Mouse (Mus musculus) stomach, embryonic 15.5 days (tissue): Measurements from ENCODE around the gene Pih1d2. TPM values are rescaled to one million over a fixed set of nuclear protein-coding genes. Genes with fewer than 3 reads are reported as not detected.

Experiments used
- ATAC-seq: fragments of 200-750 bp; cut with Nextera tagmentation; 2 replicates; pipeline ENCODE4 v1.8.0; 2017; ENCODE audit warnings: low read depth, moderate number of reproducible peaks, moderate TSS enrichment; ENCODE audit not compliant: insufficient read depth, low FRiP score
- H3K27ac ChIP-seq: fragments of 300-500 bp; sonication (generic); 2 replicates; pipeline ENCODE4 v1.5.1; 2015; ENCODE audit warnings: mild to moderate bottlenecking, inconsistent platforms
- H3K27me3 ChIP-seq: fragments of 300-500 bp; sonication (generic); replicated peaks from 2 replicates; pipeline ENCODE4 v1.6.1; 2015; ENCODE audit warnings: inconsistent platforms
- H3K36me3 ChIP-seq: fragments of 300-500 bp; sonication (generic); 2 replicates; pipeline ENCODE4 v1.6.1; 2015; ENCODE audit warnings: inconsistent platforms
- H3K4me1 ChIP-seq: fragments of 300-500 bp; sonication (generic); 2 replicates; pipeline ENCODE4 v1.6.1; 2015; ENCODE audit warnings: inconsistent platforms
- H3K4me2 ChIP-seq: fragments of 300-500 bp; sonication (generic); 2 replicates; pipeline ENCODE4 v1.6.1; 2015; ENCODE audit warnings: mild to moderate bottlenecking, inconsistent platforms
- H3K4me3 ChIP-seq: fragments of 300-500 bp; sonication (generic); replicated peaks from 2 replicates; pipeline ENCODE4 v1.5.1; 2015; ENCODE audit warnings: inconsistent platforms
- H3K9ac ChIP-seq: fragments of 300-500 bp; sonication (generic); 2 replicates; pipeline ENCODE4 v1.6.1; 2015; ENCODE audit warnings: inconsistent platforms
- H3K9me3 ChIP-seq: fragments of 300-500 bp; sonication (generic); 2 replicates; pipeline ENCODE4 v1.6.1; 2016; ENCODE audit warnings: inconsistent platforms
- whole genome bisulfite sequencing: fragments of 180-500 bp; shearing (Covaris S2); methylation state at CpG from one replicate; pipeline ENCODE4 v1.1.7; 2015; 5-methylcytosine and 5-hydroxymethylcytosine counted together
- polyA plus RNA-seq: library from polyadenylated mRNA; unstranded; fragments of >200 nt; fragmentation: Nextera tagmentation; extraction: Ambion mirVana; gene quantifications from 2 replicates; pipeline ENCODE4 v1.2.1, GENCODE M21; 2015

The Pih1d2 gene
- 2.4 and 3.7 TPM in 2 replicates for polyA plus RNA-seq

DNA sequence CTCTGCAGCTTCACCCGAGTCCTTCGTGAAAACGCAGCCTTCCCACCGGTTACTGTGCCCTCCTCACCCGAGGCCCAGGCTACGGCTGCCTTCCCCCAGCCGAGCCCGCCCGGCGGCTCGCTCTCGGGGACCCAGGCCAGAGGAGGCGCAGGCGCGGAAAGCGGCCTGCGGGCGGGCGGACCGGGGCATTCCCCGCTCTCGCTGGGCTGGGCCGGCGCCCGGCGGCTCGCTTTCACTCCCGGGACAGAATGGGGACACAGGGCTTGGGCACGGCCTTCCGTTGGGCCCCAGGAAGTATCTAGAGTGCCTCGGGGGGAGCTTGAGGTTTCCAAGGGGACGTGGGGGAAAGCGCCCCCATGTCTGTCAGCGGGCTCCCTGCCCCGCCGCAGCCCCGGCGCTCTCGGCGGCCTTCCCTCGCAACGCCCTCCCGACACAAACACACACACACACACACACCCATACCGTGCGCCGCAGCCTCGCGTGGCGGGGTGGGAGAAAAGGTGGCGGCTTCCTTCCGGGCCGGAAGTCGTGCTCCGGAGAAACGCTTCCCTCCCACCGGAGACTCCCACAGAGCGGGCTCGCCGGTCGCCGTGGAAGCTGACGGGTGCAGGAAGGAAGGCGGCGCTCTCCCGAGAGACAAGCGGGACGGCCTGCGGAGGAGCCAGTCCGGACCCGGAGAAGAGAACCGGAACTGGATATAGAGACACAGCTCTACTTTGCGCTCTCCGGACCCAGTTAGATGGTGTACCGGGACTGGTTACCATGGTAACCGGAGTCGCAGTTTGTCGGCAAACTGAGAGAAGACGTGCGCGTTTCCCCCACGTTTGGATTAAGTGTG, at the start of gene Pih1d2, which contains the start of gene Nkapd1:
Pih1d2 (plus strand) TSS at position 556 of the 838 bp plus-strand sequence.
Nkapd1 (minus strand) TSS at position 699 of the 838 bp plus-strand sequence.
- peak; percentile 92 for ATAC-seq
- Histone ChIP-seq H3K27me3 (no peaks in the 10 kb centered on the region), H3K4me3 (peak within 1 kb of the TSS; percentile 84), H3K27ac (peak within 1 kb of the TSS; percentile 93), H3K9ac (peak within 1 kb of the TSS; percentile 80), H3K9me3 (no peaks in the 10 kb centered on the region), H3K4me1 (no peaks in the 10 kb centered on the region), H3K4me2 (peak within 1 kb of the TSS; percentile 66), H3K36me3 (peaks cover 15% of the 10 kb centered on the region)
- WGBS = 0% methylated on average over 73 of the region's 81 CpGs

DNA sequence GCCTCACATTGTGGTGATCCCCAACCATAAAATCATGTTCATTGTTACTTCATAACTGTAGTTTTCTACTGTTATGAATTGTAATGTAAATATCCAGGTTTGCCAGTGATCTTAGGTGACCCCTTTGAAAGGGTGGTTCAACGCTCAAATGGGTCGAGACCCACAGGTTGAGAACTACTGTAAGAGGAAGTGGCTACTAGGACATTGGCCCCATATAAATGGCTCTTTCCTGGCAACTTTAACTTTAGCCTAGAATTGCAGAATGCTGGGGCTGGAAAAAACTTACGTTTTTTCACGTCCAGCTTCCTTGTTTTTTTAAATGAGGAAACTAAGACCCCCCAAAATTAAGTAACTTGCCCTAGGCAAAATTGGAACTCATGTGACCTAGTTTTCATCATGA, 49.7 kb upstream of the Pih1d2 start:
- 84% methylated on average over 4 of the region's 4 CpGs for WGBS
- Histone ChIP-seq H3K9me3 (no peaks in the 10 kb centered on the region), H3K4me2 (no peak overlapping the region), H3K27me3 (no peaks in the 10 kb centered on the region), H3K4me3 (no peak overlapping the region), H3K9ac (no peak overlapping the region), H3K27ac (no peak overlapping the region), H3K36me3 (no peaks in the 10 kb centered on the region), H3K4me1 (no peaks in the 10 kb centered on the region)
- ATAC-seq = no peak

DNA sequence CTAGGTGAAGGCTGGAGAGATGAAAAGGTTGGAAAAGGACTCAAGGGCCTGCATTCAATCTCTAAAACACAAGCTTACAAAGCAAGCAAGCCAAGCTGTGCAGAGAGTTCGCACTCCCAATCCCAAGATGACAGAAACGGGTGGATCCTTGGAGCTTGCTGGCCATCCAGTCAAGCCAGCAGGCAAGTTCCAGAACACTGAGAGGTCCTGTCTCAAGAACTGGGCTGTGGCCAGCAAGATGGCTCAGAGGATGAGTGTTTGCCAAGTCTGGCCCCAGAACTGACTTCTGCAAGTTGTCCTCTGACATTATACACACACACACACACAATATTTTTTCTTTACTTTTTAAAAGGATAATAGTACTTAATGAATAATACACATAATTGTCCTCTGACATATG, 49.2 kb upstream of the Pih1d2 start:
- Histone ChIP-seq H3K9ac (no peak overlapping the region), H3K4me3 (no peak overlapping the region), H3K9me3 (no peaks in the 10 kb centered on the region), H3K27ac (no peak overlapping the region), H3K27me3 (no peaks in the 10 kb centered on the region), H3K4me2 (no peak overlapping the region), H3K36me3 (no peaks in the 10 kb centered on the region), H3K4me1 (no peaks in the 10 kb centered on the region)
- no peak for ATAC-seq
- 88% methylated on average over 2 of the region's 2 CpGs for WGBS

DNA sequence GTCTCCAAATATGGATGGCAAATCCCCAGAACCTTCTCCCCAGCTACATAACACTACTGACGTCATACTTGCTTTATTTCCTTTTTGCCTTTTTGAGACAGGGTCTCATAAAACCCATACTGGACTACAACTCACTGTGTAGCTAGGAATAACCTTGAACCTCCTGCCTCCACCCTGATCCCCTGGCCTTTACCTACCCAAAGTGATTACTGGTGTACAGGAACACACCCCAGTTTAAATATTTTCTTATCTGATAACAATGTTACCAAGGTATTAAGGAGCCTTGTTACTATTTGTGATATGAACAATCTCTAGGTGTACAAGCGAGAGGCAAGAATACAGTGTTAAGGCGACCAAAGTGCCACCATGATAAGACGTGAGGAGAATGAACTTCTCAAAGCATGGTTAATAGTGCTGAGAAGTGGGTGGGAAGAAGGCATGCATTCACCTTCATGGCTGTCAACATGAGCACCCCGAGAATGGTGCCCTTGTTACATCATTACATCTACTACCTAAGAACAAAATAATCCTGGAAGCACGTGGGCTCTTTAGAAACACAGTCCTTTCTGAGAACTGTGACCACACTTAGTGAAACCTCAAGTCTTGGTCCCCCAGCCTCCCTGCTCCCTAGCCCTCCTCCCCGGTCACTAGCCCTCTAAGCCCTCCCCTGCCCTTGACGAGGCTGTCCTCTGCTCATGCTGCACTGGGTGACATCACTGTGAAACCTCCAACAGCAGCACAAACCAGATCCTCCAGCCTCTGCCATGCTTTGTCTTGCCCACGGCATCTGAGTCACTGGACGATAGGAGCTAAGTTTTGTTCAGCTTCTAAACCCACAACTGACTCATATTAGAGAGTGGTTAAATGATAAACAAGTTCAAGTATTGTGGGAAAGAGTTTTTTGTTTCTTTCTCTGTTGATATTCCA, 47.3 kb upstream of the Pih1d2 start:
- peak overlapping the region; percentile 11; the same call in 1 of the 2 replicates for H3K27ac ChIP-seq
- WGBS = 65% methylated on average over 10 of the region's 10 CpGs
- no peaks in the 10 kb centered on the region for H3K4me1 ChIP-seq
- H3K4me3 ChIP-seq = no peak overlapping the region
- peak; percentile 35; the same call in 1 of the 2 replicates for ATAC-seq
- H3K36me3 ChIP-seq = no peaks in the 10 kb centered on the region
- H3K9me3 ChIP-seq = no peaks in the 10 kb centered on the region
- H3K4me2 ChIP-seq = no peak overlapping the region
- no peak overlapping the region for H3K9ac ChIP-seq
- H3K27me3 ChIP-seq = no peaks in the 10 kb centered on the region

DNA sequence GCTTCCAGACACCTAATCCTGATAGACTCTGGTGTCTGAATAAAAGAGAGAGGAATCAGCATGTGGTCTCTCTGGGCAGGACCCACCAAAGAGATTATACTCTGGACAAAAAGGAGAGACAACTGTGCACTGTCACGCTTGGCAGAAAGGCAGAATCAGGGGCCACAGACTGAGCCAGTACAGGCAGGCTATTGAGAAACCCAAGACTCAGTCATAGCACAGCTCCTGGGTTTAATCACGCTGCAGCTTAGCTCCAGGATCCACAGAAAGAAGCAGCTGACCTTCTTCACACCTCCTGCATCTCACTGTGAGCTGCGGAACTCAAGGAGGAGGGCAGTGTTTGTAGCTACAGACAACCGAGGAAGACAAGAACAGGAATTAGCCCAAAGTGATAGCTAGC, 36.8 kb upstream of the Pih1d2 start:
- Histone ChIP-seq H3K9ac (no peak overlapping the region), H3K27me3 (no peaks in the 10 kb centered on the region), H3K36me3 (no peaks in the 10 kb centered on the region), H3K9me3 (no peaks in the 10 kb centered on the region), H3K27ac (no peak overlapping the region), H3K4me3 (no peak overlapping the region), H3K4me1 (no peaks in the 10 kb centered on the region), H3K4me2 (no peak overlapping the region)
- no peak for ATAC-seq
- 37% methylated on average over 4 of the region's 4 CpGs for WGBS

DNA sequence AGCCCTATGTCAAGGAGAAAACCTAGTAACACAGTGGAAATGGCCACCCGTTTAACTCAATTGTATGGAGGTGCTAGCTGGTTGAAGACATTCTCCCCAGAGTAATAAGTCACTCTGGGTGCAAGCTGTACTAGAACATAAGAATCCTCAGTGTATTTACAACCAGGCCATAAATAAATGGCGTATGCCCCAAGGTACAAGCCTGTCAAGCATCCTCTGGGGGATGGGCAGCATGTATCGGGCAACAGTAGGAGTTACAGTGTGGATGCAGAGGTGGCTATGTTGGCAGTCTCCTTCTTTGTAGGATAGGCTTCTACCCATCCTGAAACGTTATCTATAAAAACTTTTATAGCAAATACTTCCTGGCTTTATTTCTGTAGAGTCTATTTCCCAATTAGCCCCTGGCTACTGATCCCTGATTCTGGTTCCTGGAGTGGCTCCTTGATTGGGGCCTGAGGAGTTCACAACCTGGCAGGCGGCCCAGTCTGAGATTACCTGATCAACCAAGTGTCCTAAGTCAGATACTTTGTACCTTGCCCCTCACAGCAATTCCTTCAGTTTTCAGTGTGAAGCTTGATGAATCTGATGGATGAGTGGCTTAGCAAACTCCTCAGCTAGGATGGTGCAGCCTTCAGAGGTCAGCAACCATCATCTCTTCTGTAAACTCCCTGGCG, 31.8 kb upstream of the Pih1d2 start:
- Histone ChIP-seq H3K9ac (no peak overlapping the region), H3K9me3 (no peaks in the 10 kb centered on the region), H3K36me3 (no peaks in the 10 kb centered on the region), H3K27me3 (no peaks in the 10 kb centered on the region), H3K4me3 (no peak overlapping the region), H3K27ac (no peak overlapping the region), H3K4me2 (no peak overlapping the region), H3K4me1 (no peaks in the 10 kb centered on the region)
- 73% methylated on average over 6 of the region's 6 CpGs for WGBS
- ATAC-seq = no peak

DNA sequence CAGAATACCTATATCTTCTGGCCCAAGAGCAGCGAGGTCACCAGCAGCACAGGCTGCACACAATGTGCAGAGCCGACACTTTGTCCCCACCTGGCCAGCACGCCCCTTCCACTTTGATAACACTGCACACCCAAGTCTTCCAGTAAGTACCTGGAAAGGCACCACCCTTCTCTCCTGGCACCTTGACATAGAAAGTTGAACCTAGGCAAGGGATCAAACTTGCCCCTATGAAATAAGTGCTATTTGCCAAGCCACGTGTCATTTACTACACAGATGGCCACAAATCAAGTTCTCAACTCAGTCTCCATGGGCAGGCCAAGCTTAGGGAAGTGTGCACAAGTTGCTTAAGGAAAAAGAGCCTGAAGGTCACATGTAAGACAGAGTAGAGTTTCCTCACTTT, 30.2 kb upstream of the Pih1d2 start:
- Histone ChIP-seq H3K36me3 (no peaks in the 10 kb centered on the region), H3K4me1 (no peaks in the 10 kb centered on the region), H3K27me3 (no peaks in the 10 kb centered on the region), H3K4me3 (no peak overlapping the region), H3K4me2 (no peak overlapping the region), H3K9ac (no peak overlapping the region), H3K27ac (no peak overlapping the region), H3K9me3 (no peaks in the 10 kb centered on the region)
- 59% methylated on average over 4 of the region's 4 CpGs for WGBS
- peak; percentile 70 for ATAC-seq

DNA sequence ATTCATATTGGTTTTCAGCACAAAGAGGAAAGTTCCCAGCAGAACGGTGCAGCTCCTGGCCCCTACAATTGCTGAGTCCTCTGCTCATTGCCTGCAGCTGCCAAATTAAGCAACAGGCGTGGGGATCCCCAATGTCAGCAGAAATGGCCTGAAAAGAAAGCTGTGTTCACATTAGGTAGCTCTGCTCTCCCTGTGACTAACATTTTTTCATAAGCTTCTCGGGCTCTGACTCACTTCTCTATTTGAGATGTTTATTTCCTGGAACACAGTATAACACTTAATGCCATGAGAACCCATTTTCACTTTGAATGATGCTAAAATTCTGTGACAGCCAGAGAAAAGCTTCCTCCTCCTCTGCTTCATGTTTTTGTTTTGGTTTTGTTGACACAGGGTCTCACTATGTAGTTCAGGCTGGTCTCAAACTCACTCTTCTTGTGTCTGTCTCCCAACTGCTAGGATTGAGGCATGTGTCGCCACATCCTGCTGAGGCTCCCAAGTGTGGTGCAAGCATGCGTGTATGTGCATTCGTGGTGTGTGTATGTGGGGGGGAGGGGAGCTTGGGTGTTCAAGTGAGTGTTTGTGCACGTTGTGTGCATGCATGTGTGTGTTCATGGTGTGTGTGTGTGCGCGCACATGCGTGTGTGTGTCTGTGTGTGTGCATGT, 26.1 kb upstream of the Pih1d2 start:
- no peaks in the 10 kb centered on the region for H3K27me3 ChIP-seq
- no peaks in the 10 kb centered on the region for H3K9me3 ChIP-seq
- 68% methylated on average over 10 of the region's 10 CpGs for WGBS
- no peaks in the 10 kb centered on the region for H3K4me1 ChIP-seq
- no peak overlapping the region for H3K4me2 ChIP-seq
- H3K36me3 ChIP-seq = peaks cover 7% of the 10 kb centered on the region; the same call in 1 of the 2 replicates
- no peak for ATAC-seq
- no peak overlapping the region for H3K9ac ChIP-seq
- no peak overlapping the region for H3K4me3 ChIP-seq
- no peak overlapping the region for H3K27ac ChIP-seq

DNA sequence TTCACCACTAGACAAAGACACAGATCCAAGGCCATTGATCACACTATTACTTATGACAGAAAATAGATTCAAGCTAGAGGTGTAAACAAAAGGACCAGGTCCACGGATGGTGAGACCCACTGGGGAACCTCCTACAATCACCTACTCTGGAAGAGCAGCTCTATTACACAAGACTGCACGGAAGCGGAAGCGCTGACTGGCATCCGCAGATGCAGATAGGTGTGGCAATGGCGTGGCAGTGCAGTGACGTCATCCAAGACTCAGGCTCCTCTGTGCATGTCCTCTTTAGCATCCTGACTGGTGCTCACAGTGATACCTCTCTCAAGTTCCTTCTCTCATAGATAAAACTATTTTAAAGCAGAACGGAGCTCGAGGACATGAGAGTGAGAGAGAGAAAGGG, 24.2 kb upstream of the Pih1d2 start:
- no peaks in the 10 kb centered on the region for H3K4me1 ChIP-seq
- H3K27me3 ChIP-seq = no peaks in the 10 kb centered on the region
- H3K4me3 ChIP-seq = no peak overlapping the region
- no peaks in the 10 kb centered on the region for H3K9me3 ChIP-seq
- WGBS = 84% methylated on average over 9 of the region's 9 CpGs
- H3K27ac ChIP-seq = no peak overlapping the region
- H3K36me3 ChIP-seq = peaks cover 24% of the 10 kb centered on the region
- H3K9ac ChIP-seq = no peak overlapping the region
- ATAC-seq = no peak
- H3K4me2 ChIP-seq = no peak overlapping the region

DNA sequence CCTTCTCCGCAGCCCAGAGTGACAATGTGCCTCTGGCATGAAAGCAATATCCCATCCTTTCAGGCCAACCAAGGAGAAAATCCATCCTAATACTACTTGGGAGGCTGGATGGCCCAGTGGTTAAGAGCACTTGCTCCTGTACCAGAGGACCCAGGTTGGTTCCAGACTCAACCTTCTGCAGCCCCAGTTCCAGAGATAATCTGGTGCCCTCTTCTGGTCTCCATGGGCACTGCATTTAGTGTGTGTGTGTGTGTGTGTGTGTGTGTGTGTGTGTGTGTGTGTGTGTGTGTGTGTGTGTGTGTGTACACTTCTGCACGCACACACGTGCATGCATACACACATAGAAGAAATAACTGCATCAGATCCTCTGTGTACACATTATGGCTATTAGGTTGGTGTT, 23.6 kb upstream of the Pih1d2 start:
- no peak for ATAC-seq

DNA sequence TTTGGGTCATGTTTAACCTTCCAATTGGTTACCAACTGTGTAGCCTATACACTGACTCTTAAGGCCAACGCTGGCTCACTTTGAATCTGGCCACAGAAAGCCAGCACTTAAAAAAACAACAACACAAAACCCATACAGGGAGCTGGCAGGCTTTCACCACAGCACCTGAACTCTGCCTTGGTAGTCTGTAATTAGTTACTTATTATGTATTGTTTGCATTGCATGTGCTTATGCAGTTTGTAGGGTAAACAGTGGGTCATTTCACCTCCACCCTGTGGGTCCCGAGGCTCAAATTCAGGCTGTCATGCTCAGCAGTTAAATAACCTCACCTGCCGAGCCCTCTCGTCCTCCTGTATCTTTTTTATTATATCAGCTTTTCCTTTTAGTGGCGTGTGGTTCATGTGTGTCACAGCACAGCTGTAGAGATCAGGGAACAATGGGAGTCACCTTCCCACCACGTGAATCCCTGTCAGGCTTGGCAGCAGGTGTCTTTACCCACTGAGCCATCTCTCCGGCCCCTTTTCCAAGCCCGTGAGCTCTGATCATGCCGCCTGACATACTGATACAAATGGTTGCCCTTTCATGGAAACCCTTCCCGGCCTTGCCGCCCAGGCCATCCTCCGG, 22.2 kb upstream of the Pih1d2 start:
- WGBS = 65% methylated on average over 12 of the region's 12 CpGs
- no peak overlapping the region for H3K4me2 ChIP-seq
- H3K4me3 ChIP-seq = no peak overlapping the region
- H3K9me3 ChIP-seq = no peaks in the 10 kb centered on the region
- no peaks in the 10 kb centered on the region for H3K4me1 ChIP-seq
- peak overlapping the region; percentile 59 for H3K27ac ChIP-seq
- peak; percentile 71; the same call in 1 of the 2 replicates for ATAC-seq
- H3K27me3 ChIP-seq = no peaks in the 10 kb centered on the region
- H3K36me3 ChIP-seq = peaks cover 39% of the 10 kb centered on the region
- no peak overlapping the region for H3K9ac ChIP-seq

More for the DNA sequence above, 23.6 kb upstream of the Pih1d2 start:
- Histone ChIP-seq H3K36me3 (peaks cover 30% of the 10 kb centered on the region), H3K9me3 (no peaks in the 10 kb centered on the region), H3K9ac (no peak overlapping the region), H3K4me1 (no peaks in the 10 kb centered on the region), H3K27ac (no peak overlapping the region), H3K4me3 (no peak overlapping the region), H3K4me2 (no peak overlapping the region), H3K27me3 (no peaks in the 10 kb centered on the region)
- 74% methylated on average over 3 of the region's 3 CpGs for WGBS
